Mouse (Mus musculus): ENCODE results near the gene Numbl. TPM values are rescaled to one million over a fixed set of nuclear protein-coding genes. Genes with fewer than 3 reads are reported as not detected.

The Numbl gene
- polyA plus RNA-seq, 1 experiment: 10.7 TPM

DNA sequence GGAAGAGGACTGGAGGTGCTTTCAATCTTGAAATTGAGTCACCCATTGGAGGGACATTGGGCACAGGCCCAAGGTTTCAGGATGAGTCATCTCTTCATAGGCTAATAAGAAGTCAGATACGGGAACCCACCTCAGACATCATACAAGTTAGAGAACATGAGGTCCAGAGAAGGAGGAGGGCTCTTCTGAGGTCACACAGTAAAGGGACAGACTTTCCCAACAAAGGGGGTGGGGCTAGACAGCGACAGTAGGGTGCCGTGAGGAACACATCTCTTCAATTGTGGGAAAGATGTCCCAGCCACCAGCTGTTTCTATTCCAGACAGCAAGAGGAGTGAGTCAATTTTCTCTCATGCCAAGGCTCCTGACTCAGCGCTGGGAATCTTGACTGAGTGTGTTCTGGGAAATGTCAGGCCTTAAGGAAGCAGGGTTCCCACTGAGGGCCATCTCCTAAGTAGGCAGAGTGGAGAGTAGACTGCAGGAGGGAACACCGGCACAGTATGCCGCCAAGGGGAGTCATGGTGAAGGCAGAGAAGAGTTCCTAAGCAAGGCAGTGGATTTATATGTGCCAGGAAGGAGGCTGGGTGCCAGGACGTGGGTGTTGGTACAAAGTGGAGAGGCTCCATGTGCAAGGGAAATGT lies 26.4 kb upstream of the Numbl start:
- H3K4me1 ChIP-seq (replicated peaks; ENCODE audit: control insufficient read depth, insufficient read depth, low read length): peaks cover 25% of the 10 kb centered on the region
- no peak for DNase-seq

DNA sequence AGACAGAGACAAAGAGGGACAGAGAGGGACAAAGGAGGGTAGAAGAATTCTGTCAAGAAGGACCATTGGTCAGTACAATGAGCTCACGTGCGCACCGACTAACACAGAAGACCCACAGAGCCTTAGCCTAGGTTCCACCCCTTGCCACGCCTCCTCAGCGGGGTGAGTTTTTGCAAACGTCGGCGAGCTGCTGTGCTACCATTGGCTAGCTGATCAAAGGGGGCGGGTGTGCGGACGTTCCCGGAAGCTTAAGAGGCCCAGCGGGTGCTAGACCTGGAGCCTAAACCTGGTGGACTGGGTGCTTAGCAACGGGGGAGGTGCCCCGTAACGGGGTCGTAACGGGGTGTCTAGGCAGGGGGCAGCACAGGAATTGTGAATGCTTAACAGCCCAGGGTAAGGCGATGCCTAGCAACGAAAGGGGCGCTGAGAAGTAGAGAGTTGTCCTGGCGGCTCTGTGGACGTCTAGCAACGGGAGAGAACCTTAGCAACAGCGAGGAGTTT lies 25.4 kb upstream of the Numbl start, which contains the start of gene Coq8b:
Coq8b (plus strand) TSS at position 243 of the 501 bp plus-strand sequence.
- peak; percentile 43; the same call in 1 of the 2 replicates for TF ChIP-seq CTCF (IDR thresholded peaks at IDR 0.05; ENCODE audit: borderline replicate concordance, control insufficient read depth, extremely low read depth, insufficient read depth, low read length, poor library complexity)
- TF ChIP-seq POLR2A (IDR thresholded peaks at IDR 0.05; ENCODE audit: control insufficient read depth, extremely low read depth, insufficient read depth, low read length, poor library complexity): peak; percentile 29; the same call in 1 of the 2 replicates
- Histone ChIP-seq H3K4me3 (ENCODE audit: control insufficient read depth, insufficient read depth, low read length) (peak within 1 kb of the TSS; percentile 54), H3K36me3 (ENCODE audit: control insufficient read depth, insufficient read depth, low read length) (no peaks in the 10 kb centered on the region), H3K27ac (ENCODE audit: control insufficient read depth, insufficient read depth, low read length) (no peak within 1 kb of the TSS), H3K4me1 (replicated peaks; ENCODE audit: control insufficient read depth, insufficient read depth, low read length) (peaks cover 15% of the 10 kb centered on the region), H3K27me3 (ENCODE audit: control insufficient read depth, insufficient read depth, low read length) (no peaks in the 10 kb centered on the region)
- peak; percentile 95 for DNase-seq
- WGBS: under 1% methylated on average over 25 of the region's 25 CpGs

More for the DNA sequence above, 26.4 kb upstream of the Numbl start:
- TF ChIP-seq CTCF (IDR thresholded peaks at IDR 0.05; ENCODE audit: borderline replicate concordance, control insufficient read depth, extremely low read depth, insufficient read depth, low read length, poor library complexity) (no peak), POLR2A (IDR thresholded peaks at IDR 0.05; ENCODE audit: control insufficient read depth, extremely low read depth, insufficient read depth, low read length, poor library complexity) (no peak)
- Histone ChIP-seq H3K36me3 (ENCODE audit: control insufficient read depth, insufficient read depth, low read length) (no peaks in the 10 kb centered on the region), H3K4me3 (ENCODE audit: control insufficient read depth, insufficient read depth, low read length) (no peak overlapping the region), H3K27me3 (ENCODE audit: control insufficient read depth, insufficient read depth, low read length) (no peaks in the 10 kb centered on the region), H3K27ac (ENCODE audit: control insufficient read depth, insufficient read depth, low read length) (no peak overlapping the region)
- 84% methylated on average over 7 of the region's 7 CpGs for WGBS

DNA sequence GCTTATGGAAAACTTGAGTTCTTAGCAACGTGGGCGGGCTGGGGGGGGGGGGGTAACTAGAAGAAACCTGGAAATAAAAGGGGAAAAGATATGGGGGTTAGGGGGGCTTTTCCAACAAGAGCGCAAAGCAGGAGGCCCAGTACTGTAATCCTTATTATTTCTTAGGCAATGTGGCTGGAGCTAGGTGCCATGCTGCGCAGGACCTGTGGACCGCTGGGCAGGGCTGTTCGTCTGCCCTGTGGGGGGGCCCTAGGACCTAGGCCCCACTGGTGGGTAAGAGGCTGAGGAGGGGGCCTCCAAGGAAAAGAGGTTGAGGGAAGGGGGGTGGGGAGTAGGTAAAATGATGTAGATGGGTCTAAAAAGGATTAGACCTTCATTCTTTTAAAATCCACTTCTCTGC lies 24.9 kb upstream of the Numbl start:
- H3K27ac ChIP-seq (ENCODE audit: control insufficient read depth, insufficient read depth, low read length): no peak overlapping the region
- no peak for TF ChIP-seq CTCF (IDR thresholded peaks at IDR 0.05; ENCODE audit: borderline replicate concordance, control insufficient read depth, extremely low read depth, insufficient read depth, low read length, poor library complexity)
- no peak for TF ChIP-seq POLR2A (IDR thresholded peaks at IDR 0.05; ENCODE audit: control insufficient read depth, extremely low read depth, insufficient read depth, low read length, poor library complexity)
- H3K27me3 ChIP-seq (ENCODE audit: control insufficient read depth, insufficient read depth, low read length): no peaks in the 10 kb centered on the region
- peaks cover 13% of the 10 kb centered on the region for H3K4me1 ChIP-seq (replicated peaks; ENCODE audit: control insufficient read depth, insufficient read depth, low read length)
- H3K36me3 ChIP-seq (ENCODE audit: control insufficient read depth, insufficient read depth, low read length): no peaks in the 10 kb centered on the region
- DNase-seq: no peak
- peak overlapping the region; percentile 54 for H3K4me3 ChIP-seq (ENCODE audit: control insufficient read depth, insufficient read depth, low read length)
- WGBS: 14% methylated on average over 6 of the region's 6 CpGs

DNA sequence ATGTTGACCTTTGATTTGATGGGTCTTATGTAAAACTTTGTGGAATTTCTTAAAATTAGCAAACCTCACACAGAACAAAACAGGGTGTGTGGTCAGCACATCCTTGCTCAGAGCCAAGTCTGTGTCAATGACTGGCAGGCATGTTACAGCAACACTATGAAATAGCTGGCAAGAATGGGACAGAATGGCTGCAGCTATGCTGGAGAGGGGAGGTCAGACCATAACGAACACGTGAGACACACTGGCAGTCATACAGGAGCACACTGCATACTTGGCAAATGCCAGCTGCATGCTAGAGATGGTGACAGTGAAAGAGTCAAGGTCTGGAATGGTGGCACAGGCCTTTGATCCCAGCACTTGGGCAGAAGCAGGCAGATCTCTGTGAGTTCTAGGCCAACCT lies 22.5 kb upstream of the Numbl start:
- 99% methylated on average over 2 of the region's 2 CpGs for WGBS
- no peak for DNase-seq
- H3K36me3 ChIP-seq (ENCODE audit: control insufficient read depth, insufficient read depth, low read length): no peaks in the 10 kb centered on the region; the same call in 1 of the 2 replicates
- H3K4me3 ChIP-seq (ENCODE audit: control insufficient read depth, insufficient read depth, low read length): no peak overlapping the region
- H3K27ac ChIP-seq (ENCODE audit: control insufficient read depth, insufficient read depth, low read length): no peak overlapping the region
- H3K4me1 ChIP-seq (replicated peaks; ENCODE audit: control insufficient read depth, insufficient read depth, low read length): peaks cover 10% of the 10 kb centered on the region
- no peak for TF ChIP-seq POLR2A (IDR thresholded peaks at IDR 0.05; ENCODE audit: control insufficient read depth, extremely low read depth, insufficient read depth, low read length, poor library complexity)
- no peak for TF ChIP-seq CTCF (IDR thresholded peaks at IDR 0.05; ENCODE audit: borderline replicate concordance, control insufficient read depth, extremely low read depth, insufficient read depth, low read length, poor library complexity)
- H3K27me3 ChIP-seq (ENCODE audit: control insufficient read depth, insufficient read depth, low read length): no peaks in the 10 kb centered on the region

DNA sequence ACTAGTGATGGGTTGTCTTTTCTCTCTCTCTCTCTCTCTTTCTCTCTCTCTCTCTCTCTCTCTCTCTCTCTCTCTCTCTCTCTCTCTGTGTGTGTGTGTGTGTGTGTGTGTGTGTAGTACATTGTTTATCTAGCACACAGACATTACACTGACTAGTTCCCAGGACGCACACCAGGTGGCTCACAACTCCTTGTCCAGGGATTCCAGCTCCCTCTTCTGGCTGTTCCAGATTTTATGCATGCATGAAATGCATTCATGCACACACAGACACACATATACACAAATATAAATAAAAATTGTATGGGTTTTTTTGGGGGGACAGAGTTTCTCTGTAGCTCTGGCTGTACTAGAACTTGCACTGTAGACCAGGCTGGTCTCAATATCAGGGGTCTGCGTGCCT lies 20.7 kb upstream of the Numbl start:
- TF ChIP-seq POLR2A (IDR thresholded peaks at IDR 0.05; ENCODE audit: control insufficient read depth, extremely low read depth, insufficient read depth, low read length, poor library complexity): no peak
- TF ChIP-seq CTCF (IDR thresholded peaks at IDR 0.05; ENCODE audit: borderline replicate concordance, control insufficient read depth, extremely low read depth, insufficient read depth, low read length, poor library complexity): no peak
- WGBS: 99% methylated on average over 2 of the region's 2 CpGs
- Histone ChIP-seq H3K27ac (ENCODE audit: control insufficient read depth, insufficient read depth, low read length) (no peak overlapping the region), H3K27me3 (ENCODE audit: control insufficient read depth, insufficient read depth, low read length) (no peaks in the 10 kb centered on the region), H3K36me3 (ENCODE audit: control insufficient read depth, insufficient read depth, low read length) (no peaks in the 10 kb centered on the region; the same call in 1 of the 2 replicates), H3K4me3 (ENCODE audit: control insufficient read depth, insufficient read depth, low read length) (no peak overlapping the region), H3K4me1 (replicated peaks; ENCODE audit: control insufficient read depth, insufficient read depth, low read length) (peaks cover 8% of the 10 kb centered on the region)
- DNase-seq: no peak

DNA sequence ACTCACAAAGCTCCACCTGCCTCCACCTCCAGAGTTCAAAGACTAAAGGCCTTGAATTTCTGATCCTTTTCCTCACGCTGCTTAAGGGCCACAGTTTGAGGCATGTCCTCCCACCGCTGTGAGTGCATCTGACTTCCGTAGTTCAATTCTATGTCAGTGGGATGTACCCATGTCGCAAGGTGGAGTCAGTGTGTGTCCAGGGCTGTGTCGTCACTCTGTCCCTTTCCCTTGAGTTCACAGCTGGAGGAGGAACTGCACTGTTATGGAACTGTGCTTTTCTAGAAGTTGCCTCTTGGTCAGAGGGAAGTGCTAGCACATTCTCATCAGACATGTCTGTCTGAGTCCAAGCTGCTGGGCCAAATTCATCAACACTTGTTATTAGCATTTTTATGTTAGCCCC lies 19.7 kb upstream of the Numbl start:
- Histone ChIP-seq H3K4me3 (ENCODE audit: control insufficient read depth, insufficient read depth, low read length) (no peak overlapping the region), H3K36me3 (ENCODE audit: control insufficient read depth, insufficient read depth, low read length) (no peaks in the 10 kb centered on the region; the same call in 1 of the 2 replicates), H3K4me1 (replicated peaks; ENCODE audit: control insufficient read depth, insufficient read depth, low read length) (peaks cover 3% of the 10 kb centered on the region), H3K27me3 (ENCODE audit: control insufficient read depth, insufficient read depth, low read length) (no peaks in the 10 kb centered on the region), H3K27ac (ENCODE audit: control insufficient read depth, insufficient read depth, low read length) (no peak overlapping the region)
- no peak for DNase-seq
- no peak for TF ChIP-seq POLR2A (IDR thresholded peaks at IDR 0.05; ENCODE audit: control insufficient read depth, extremely low read depth, insufficient read depth, low read length, poor library complexity)
- WGBS: 96% methylated on average over 5 of the region's 5 CpGs

Measured in thymus, adult 2 months (tissue).